Mouse (Mus musculus) urinary bladder, postnatal 36 days (tissue): ENCODE measurements around the gene Gm8369.
"Not testable (repeated sequence)": the region's sequence is repeated elsewhere in the genome, so short reads cannot be mapped to it uniquely, and the experiment has no call there.

Experiments
- DNase-seq, 2 experiments: peaks; one replicate each; pipeline ENCODE4 v3.0.0; 2022; ENCODE audit warnings: low spot score in 2 of 2, mixed read lengths in 1 of 2

The Gm8369 gene

DNA sequence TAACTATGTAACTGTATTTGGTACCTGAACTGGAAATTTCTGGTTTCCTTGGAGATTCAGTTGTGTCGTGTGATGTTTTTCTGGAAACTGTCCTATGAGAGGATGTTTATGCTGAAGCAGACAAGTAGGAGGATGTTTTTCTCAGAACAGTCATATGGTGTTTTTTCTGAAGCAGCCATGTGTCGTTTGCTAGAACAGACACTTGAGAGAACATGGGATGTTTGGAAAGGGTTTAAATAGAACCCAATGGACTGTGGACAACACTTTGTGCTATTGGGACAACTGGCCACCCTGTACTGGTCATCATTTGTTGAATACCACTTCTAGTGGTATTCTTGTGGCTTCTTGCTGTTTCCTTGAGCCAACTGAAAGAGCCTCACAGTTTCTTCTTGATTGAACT lies at the start of gene Gm8369:
Gene Gm8369, plus strand, starts transcription at position 193 of the 400 bp plus-strand sequence.
- DNase-seq: no peak

DNA sequence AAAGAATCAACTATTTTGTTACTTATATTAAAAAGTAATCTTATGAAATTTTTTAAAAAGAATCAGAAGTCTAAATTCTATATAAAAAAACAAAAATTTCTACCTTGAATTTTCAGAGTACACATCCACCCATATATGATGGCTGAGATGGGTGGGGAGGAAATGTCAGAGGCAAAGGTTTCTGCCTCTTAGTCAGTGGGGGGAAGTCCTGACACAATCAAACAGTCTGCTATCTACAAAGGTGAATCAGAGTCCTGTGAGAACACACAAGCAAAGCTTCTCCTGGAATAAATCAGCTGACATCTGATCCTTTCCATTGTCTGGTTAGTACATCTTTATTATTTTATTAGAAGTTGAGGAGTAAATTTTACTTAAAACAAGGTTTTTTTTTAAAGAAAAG lies 42.4 kb upstream of the Gm8369 start, which contains the start of gene Ms4a4b:
Gene Ms4a4b, plus strand, starts transcription at position 216 of the 400 bp plus-strand sequence.
- DNase-seq: no peak

DNA sequence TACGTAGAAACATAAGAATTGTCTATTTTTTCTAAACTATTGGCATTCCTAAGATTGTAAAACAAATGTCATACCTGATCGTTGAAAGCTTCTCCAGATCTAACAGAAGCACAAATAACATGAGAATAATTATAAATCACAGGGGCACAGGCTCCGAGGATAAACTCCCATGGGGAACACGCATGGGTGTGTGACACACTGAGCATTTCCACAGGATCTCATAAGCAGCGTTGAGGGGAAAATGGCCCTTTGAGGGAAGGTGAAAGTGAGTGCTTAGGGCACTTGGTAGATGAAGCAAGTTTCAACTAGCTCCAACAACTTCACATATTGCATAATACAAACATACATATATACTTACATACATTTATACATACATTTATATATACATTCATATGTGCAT lies 41.8 kb upstream of the Gm8369 start:
- no peak for DNase-seq

DNA sequence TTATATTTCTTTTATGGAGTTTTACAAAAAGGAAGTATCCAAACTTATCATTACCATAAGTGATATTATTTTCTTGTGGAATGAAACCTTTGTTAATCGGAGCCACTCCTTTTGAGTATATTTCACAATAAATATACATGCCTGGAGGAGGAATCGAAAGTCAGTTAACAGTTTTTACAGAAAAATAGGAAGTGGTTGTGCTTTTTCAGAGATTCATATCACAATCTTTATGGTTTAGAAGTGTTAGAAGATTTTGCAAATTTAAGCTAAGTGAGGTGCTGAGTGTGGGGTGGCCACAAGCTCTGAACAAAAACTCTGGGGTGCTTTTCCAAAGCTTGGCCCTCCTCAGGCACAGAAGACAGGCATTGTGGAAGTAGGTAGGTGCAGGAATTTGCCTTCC lies 38.5 kb upstream of the Gm8369 start:
- no peak for DNase-seq

DNA sequence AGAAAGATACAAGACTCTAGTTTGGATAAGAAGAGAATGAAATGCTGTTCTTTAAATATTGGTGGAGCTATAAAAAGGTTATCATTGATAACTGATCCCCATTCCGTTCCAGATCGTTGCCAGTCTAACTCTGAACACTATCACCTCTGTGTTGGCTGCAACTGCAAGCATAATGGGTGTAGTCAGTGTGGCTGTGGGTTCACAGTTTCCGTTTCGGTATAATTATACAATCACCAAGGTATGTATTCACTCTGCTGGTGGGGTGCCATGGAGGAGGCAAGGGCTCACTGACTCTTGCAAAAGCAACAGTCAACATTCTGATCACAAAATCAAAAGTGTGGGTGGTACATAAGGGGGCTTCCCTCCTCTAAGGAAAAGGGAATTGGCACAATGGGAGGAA lies 26.7 kb upstream of the Gm8369 start:
- not testable (repeated sequence) for DNase-seq

DNA sequence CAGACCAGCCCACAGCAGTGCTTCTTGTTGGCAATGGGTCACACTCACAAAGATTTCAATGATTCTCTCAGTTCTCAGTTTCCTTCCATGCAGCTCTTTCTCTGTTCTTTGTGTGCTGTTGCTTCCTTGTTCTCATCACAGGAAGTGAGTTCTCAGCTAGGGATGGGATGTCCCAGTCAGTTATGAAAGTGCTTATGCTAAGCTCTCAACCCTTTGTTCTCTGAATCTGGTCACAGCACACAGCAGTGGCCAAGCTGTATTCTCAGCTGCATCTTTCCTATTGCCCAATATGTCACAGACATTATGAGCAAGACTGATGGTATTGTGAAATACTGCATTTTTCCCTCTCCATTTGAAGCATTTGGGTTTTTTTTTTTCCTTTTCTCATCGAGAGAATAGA lies 20.9 kb upstream of the Gm8369 start:
- DNase-seq: not testable (repeated sequence)

DNA sequence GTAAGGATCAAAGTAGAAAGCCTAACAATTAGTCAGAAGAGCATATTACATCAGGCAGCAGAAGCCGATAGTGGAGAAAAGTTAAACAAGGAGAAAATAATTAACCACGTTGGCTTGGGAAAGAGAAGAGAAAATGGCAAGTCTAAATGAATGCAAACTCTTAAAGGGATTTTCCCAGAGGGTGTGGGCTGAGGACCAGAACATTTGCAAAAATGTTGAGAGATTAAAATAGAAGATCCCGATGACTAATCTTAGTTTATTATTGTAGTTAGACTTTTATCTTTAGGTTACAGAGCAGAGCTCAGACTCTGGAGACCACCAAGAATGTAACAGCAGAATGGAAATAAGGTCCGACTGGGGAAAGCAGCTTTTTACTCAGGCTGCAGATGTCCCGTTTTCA lies 19.3 kb upstream of the Gm8369 start:
- no peak for DNase-seq

DNA sequence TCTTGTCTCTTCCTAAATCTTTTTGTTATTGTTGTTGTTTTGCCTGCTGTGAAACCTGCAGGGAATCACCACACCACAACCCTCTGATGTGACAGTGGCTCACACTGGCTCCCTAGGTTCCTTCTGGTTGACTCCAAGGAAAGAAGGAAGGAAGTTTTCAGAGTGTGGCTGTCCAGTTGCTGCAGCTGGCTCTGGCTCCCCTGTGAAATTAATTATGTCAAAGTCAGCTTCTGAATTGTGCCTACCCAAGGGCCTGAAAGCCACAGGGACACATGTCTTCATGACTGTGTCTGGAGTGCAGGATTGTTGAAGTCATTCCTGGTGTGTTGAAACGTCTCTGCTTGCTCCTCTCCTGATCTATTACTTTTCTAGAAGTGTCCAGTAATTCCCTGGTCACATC lies 17.4 kb upstream of the Gm8369 start:
- DNase-seq: not testable (repeated sequence)

DNA sequence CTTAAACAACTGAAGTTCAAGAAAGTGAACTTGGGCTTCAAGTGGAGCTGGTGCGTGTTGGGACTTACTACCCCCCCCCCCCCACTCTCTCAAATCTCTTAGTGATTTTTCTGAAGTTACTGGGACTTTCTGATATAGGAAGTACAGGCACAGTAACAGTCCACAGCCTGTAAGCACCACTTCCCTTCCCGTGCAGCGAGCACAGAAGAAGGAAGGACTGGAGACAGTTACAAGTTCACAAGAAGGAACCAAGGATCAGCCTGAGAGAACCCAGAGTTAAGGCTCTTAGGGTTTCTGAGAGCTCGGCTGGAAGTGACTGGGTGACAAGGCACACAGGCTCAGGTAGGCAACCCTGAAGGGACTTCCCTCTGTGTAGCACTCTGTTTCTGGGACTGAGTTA lies 16.5 kb upstream of the Gm8369 start, which contains the start of gene Ms4a6c:
Gene Ms4a6c, plus strand, starts transcription at position 152 of the 400 bp plus-strand sequence.
- not testable (repeated sequence) for DNase-seq

DNA sequence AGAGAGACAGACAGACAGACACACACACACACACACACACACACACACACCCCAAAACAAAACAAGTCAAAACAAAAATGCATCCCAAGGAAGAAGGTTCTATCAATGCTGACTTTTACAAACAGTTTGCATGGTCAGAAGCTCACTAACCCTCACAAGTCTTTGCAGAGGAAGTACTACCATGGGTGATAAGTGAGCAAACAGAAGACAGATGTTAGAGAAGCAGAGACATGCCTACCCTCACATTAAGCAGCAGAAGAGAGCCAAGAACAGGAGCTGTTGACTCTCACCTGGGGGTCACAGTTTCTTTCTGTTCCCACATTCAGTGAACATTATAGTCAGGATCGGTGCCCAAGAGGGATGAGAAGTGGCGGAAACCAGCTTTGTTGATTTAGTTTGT lies 6.0 kb upstream of the Gm8369 start:
- DNase-seq: no peak

DNA sequence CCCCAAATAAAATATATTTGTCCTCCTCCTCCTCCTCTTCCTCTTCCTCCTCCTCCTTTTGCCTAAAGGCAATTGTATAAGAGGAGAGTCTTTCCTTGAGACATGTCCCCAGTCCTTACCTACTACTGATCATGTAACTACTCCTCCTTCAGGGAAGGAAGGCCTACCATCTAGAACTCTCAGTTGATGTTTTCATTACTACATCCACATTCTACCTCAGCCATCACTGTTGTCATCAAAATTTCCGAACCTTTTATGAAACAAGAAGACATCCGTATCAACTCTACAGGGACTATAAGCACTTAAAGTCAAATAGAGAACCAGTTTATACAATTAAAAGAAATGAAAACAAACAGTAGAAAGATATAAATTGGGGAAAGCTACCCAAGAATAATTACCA lies 3.1 kb upstream of the Gm8369 start:
- no peak for DNase-seq

DNA sequence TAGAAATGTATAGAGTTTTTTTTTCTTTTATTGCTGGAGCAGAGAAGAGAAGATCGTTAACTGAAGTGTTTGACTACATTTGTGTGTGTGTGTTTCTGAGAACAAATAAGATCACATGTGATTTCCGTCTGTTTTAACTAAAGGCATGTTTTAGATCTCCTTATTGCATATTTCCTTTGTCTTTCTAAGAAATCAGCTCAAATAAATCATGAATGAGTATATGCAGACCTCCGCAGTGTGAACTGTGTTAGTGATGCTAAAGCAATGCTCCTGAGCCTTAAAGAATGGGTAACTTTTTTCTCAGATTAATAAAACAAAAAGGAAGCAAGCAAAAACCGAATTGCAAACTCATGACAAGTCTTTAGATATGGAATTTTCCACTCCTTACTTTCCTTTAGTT lies 1.8 kb upstream of the Gm8369 start:
- DNase-seq: no peak

DNA sequence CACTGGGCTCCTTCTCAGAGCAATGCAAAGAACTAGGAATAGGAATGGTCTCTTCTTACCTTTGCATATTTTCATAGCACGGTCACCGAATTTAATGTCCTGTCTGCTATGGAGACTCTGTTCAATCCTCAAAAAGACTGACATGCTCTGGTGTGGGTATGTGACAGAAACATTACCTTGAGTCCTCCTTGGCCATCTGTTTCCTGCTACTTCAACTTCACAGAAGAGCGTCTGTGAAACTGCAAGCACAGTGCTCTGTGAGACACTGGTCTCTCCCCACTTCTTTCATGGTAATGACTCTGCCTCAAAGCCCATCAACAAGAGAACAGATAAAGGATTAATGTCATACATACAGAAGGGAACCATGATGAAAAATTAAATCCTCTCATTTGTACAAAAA lies 1.4 kb upstream of the Gm8369 start:
- DNase-seq: no peak

DNA sequence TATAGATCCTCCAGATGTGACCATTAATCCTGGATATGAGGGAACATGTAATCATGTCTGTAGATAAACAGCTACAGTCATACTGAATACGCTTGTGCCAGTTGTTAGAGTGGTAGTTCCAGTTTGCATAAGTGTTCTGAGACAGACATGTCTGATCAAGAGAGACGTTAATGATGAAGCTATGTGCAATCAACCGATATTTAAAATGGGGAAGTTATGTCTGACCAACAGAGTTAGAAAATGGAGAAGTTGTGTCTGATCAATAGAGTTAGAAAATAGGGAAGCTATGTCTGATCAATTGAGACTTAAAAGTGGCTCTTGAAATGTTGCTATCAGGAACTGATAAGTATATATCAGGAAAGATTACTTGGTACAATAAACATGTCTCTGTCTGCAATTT lies 472 bp upstream of the Gm8369 start:
- DNase-seq: no peak

DNA sequence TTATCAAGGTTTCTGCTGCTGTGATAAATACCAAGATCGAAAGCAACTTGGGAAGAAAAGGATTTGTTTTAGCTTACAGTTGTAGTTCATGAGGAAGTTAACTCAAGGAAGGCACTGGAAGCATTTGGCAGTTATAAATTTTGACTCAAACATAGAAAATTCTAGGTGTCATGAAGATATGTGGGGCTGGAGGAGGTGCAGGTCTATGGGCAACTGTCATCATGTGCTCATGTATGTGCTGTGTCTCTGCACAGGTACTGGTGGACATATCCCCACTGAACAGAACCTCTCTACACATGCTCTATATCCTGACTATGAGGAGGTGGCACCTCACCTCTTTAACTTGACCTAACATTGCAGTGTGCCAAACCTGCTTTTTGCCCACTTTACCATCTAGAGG lies 861 bp downstream of the Gm8369 start:
- DNase-seq: no peak

DNA sequence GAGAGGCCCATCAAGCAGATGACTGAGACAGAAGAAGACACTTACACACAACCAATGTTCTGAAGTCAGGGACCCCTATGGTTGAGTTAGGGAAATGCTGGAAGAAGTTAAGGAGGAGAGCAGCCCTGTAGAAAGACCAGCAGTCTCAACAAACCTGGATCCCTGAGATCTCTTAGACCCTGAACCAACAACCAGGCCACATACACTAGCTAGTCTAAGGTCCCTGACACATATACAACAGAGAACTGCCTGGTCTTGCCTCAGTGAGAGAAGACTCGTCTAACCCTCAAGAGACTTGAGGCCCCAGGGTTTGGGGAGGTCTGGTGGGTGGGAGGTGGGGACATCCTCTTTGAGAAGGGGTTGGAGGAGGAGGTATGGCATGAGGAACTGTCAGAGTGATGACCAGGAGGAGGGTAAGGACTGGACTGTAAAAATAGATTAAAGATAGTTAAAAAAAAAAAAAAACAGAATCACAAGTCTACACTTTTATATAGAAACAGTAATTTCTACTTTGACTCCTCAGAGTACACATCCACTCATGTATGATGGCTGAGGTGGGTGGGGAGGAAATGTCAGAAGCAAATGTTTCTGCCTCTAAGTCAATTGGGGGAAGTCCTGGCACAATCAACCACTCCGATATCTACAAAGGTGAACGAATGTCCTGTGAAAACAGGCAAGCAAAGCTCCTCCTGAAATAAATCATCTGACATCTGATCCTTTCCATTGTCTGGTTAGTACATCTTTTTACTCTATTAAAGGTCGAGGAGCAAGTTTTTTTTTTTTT lies 5.9 kb downstream of the Gm8369 start:
- no peak for DNase-seq

DNA sequence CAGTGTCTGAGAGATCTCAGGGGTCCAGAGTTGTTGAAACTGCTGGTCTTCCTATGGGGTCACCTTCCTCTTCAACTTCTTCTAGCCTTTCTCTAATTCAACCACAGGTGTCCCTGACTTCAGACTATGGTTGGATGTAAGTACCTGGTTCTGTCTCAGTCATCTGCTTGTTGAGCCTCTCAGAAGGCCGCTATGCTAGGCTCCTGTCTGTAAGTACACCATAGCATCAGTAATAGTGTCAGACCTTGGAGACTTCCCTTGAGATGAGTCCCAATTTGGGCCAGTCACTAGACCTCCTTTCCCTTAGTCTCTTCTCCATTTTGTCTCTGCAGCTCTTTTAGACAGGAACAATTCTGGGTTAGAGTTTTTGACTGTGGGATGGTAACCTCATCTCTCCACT lies 6.9 kb downstream of the Gm8369 start:
- DNase-seq: no peak

DNA sequence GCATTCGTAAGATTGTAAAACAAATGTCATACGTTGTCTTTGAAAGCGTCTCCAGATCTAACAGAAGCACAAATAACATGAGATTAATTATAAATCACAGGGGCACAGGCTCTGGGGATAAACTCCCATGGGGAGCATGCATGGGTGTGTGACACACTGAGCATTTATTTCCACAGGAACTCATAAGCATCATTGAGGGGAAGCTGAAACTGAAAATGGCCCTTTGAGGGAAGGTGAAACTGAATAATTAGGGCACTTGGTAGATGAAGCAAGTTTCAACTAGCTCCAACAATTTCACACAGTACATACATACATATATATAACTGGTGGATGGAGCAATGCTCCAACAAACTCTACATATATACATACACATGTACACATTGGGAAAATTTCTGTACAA lies 8.8 kb downstream of the Gm8369 start:
- no peak for DNase-seq

DNA sequence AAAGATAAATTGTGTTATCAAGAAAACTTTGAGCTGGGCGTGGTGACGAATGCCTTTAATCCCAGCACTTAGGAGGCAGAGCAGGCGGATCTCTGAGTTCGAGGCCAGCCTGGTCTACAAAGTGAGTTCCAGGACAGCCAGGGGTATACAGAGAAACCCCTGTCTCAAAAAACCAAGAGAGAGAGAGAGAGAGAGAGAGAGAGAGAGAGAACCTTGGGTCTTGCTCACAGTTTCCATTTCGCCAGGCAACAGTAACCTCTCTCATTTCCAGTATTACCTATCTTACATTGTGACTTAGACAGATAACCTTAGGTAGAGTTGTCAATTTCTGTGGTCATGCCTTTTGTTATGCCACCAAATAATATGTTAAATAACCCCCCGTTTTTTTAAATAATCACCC lies 10.6 kb downstream of the Gm8369 start:
- DNase-seq: no peak

DNA sequence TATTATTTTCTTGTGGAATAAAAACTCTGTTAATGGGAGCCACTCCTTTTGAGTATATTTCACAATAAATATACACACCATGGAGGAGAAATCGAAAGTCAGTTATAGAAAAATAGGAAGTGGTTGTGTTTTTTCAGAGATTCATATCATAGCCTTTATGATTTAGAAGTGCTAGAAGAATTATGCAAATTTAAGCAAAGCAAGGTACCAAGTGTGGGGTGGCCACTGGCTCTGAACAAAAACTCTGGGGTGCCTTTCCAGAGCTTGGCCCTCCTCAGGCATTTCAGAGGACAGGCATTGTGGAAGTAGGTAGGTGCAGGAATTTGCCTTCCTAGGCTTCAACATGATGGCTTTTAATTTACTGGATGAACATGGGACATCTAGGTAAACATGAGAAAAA lies 11.6 kb downstream of the Gm8369 start:
- not testable (repeated sequence) for DNase-seq

DNA sequence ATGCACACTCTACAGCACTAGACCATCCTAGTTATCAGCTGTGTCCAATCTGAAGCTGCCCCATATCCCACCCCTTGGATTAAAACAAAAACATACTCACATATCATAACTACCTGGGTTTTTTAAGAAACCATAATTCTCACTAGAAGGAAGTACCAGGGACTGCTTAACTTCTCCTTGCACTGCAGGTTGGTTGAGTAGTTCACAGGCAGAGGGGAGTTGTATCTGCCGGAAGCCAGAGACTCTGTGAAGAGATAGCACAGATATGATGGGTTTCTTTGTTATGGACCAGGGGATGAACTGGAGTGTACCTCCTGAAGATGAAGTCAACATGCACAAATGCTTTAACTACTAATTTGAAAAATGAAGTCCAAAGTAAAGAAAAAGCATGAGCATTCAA lies 15.1 kb downstream of the Gm8369 start:
- DNase-seq: no peak

DNA sequence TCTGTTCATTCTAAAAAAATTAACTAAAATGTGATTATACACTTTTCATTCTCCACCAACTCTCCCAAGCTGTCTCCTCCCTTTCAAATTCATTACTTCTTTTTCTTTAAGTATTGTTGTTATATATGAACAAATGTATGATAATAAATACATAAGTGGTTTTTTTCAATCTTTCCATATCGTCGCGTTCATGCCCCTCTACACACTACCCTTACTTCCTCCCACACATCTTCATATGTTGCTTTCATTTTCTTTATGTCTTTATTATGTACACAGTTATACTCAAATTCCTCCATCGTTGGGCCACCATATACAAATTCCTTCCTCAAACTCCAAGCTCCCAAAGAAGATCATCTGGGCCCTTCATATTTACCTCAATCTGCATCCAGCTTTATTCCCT lies 15.6 kb downstream of the Gm8369 start:
- no peak for DNase-seq

DNA sequence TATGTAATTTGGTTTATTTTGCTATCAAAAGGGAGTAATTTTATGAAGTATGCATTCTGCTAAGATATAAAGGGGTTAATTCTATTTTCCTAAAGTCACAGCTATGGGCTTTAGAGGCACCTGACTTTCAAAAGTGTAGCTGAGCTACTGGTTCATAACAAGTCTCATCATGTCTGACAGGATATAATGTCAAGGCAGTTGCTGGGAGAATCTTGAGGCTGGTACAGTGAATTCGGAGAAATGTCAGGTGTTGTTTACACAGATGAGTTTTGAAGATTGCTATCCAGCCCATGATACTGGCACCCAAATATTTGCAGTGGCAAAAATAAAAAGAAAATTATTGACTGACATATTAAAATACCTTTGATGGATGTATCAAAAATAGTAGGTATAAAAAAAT lies 19.1 kb downstream of the Gm8369 start:
- no peak for DNase-seq

DNA sequence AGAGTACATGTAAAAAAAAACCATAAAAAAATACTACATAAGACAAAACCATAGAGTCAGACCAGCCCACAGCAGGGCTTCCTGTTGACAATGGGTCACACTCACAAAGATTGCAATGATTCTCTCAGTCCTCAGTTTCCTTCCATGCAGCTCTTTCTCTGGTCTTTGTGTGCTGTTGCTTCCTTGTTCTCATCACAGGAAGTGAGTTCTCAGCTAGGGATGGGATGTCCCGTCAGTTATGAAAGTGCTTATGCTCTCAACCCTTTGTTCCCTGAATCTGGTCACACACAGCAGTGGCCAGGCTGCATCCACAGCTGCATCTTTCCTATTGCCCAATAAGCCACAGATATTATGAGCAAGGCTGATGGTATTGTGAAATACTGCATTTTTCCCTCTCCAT lies 27.7 kb downstream of the Gm8369 start:
- no peak for DNase-seq
